Mouse (Mus musculus): ENCODE data around the gene Afap1l2. TPM values are rescaled to one million over a fixed set of nuclear protein-coding genes. Genes with fewer than 3 reads are reported as not detected.

Gene Afap1l2
- polyA plus RNA-seq (2017; shearing (Covaris generic)), result not detected

- ATAC-seq, result no peak
Observed at GRCm38 (mm10) chr19:57007781-57008710, at the start of gene Afap1l2. Afap1l2 (minus strand) TSS chr19:57008228.

- ATAC-seq, result no peak
Observed at GRCm38 (mm10) chr19:57057568-57057967, 49.5 kb upstream of the Afap1l2 start.

- peak; percentile 47 for ATAC-seq
Observed at GRCm38 (mm10) chr19:57055215-57056120, 47.4 kb upstream of the Afap1l2 start.

DNA sequence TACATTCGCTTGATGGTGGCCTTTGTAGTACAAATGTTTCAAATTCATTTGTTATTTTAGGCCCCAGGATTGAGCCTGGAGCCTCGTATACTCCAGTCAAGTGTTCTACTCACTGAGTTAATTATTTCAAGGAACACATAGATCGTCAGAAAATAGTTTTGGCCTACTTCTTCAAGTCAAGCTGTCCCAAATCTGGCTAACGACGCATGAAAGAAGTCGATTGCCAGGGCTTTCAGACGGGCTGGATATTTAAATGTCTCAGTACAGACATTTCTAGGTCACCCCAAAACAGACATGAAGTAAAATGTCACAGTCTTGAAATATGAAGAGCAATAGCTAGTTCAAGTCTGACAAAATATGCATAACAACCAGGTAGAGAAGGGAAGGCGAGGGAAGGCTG lies 44.9 kb upstream of the Afap1l2 start:
- no peak for ATAC-seq

DNA sequence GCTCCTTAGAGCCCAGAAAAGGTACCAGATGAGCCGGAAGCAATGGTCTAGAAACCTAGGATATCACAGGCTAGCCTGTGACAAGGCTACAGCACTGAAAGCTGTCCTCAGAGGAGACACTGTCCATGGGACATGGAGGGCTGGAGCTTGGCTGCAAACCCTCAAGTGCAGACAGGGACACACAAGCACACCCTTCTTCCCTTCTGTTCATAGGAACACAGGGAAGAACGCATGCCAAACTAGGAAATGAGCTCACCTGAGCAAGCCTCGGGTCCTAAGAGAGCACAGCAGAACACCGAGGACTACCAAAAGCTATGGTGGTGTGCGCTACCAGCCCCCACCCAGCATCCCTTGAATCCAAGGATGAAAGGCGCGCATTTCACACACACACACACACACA lies 44.0 kb upstream of the Afap1l2 start:
- ATAC-seq, result no peak

GRCm38 (mm10) chr19:57049592-57050090 lies 41.6 kb upstream of the Afap1l2 start:
- no peak for ATAC-seq

DNA sequence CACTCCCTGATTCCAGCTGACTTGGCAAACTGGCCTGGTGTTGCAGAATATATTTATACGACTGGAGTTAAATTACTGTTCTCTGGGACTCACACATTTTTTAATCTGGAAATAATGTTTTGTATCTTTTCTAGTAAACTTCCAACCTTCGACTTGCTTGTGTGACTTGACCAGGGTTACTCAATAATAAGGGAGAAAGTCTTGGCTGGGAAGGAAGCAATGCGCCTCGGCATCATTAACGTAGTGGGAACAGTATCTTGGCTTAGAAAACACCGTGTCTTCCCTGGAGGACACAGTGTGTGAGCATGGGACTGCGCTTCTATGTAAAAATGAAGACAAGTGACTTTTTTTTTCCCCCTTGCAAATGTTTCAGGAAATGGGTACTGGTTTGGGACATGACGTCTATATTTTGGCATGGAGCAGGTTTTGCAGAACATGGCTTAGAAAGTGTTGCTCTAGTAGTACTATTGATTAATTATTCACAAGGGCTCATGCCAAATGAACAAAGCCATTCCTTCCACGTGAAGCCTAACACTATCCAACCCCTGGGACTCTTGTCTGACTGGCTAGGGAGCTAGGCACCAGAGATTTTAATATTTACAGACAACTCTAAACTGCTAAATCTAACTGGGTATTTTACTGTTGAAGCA lies 39.8 kb upstream of the Afap1l2 start:
- ATAC-seq, result no peak

DNA sequence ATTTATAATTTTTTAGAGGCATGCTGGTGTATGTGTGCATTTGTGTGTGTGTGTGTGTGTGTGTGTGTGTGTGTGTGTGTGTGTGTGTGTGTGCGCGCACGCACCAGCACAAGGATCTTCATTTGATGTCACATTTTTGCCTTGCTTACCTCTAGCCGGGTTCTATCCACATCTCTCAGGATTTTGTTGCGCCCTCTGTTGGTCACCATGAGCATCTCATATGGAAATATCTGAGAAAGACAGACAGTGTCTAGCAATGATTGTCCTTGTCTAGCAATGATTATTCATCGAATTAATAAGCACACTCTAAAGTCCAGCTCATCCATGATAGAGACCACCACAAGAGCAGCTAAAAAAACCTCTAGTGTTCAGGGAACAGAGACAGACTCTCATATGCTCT lies 31.2 kb upstream of the Afap1l2 start:
- peak; percentile 29 for ATAC-seq

GRCm38 (mm10) chr19:57036860-57037259 lies 28.8 kb upstream of the Afap1l2 start:
- ATAC-seq, result peak; percentile 25

DNA sequence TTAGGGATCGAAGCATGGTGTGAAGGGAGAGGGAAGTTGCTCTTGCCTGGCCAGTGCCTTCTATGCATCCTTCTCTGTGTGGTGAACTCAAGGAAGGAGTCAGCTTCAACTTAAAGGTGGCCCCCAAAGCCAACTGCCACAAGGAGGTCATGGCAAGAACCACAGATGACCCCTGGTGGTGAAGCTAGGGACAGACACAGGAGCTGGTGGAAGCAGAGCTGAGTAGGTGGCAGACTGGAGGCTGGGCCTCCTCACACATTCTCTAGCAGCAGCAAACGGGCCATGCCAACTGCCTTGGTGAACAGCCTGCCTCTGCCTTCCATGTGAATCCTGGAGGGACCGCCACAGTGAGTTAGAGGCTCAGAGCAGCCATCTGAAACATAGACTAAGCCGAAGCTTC lies 23.6 kb upstream of the Afap1l2 start:
- peak; percentile 61 for ATAC-seq

- ATAC-seq, result no peak
Observed at GRCm38 (mm10) chr19:57029461-57029860, 21.4 kb upstream of the Afap1l2 start.

- ATAC-seq, result no peak
Observed at GRCm38 (mm10) chr19:57028327-57029179, 20.5 kb upstream of the Afap1l2 start.

DNA sequence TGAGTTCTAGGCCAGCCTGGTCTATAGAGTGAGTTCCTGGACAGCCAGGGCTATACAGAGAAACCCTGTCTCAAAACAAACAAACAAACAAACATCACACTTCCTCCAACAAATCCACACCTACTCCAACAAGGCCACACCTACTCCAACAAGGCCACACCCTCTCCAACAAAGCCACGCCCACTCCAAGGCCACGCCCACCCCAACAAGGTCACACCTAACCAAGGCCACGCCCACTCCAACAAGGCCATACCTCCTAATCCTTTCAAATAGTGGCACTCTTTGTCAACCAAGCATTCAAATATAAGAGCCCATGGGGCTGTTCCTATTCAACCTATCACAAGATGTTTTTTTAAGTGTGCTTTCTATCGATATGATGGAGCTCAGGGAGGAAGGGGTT lies 18.5 kb upstream of the Afap1l2 start:
- no peak for ATAC-seq

- no peak for ATAC-seq
Observed at GRCm38 (mm10) chr19:57017785-57018179, 9.8 kb upstream of the Afap1l2 start.

DNA sequence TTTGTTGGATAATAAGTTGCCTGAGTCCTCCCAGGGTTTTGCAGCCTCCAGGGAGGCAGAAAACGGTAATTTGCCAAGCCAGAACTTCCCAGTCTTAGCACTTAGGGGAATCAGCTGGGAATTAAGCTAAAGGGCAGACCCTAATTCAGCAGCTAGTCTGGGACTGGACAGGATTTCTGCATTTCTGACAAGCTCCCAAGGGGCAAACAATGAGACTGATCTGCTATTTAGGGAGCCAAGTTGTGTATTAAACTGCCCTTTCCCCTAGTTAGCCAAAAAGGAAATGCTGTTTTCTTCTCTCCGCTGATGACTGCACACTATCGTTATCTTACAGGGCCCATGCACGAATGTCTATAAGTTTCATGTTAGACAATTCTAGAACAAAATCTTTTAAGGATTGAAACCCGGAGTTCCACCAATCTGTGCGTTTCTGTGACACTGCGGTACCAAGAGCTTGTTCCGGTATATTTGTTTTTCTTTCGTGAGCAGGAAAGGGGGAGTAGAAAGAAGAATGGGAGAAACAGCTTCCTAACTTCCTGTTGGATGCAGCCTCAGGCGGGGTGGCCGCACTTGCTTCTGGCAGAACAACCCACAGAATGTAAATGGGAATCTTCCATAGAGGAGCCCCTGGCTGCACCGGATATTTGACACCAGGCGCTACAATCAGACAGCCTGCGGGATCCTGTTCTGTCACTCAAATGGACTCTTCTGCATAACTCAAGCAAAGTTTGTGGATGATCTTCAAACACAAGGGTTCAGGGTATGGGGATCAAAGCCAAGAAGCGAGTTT lies 9.2 kb upstream of the Afap1l2 start:
- no peak for ATAC-seq

DNA sequence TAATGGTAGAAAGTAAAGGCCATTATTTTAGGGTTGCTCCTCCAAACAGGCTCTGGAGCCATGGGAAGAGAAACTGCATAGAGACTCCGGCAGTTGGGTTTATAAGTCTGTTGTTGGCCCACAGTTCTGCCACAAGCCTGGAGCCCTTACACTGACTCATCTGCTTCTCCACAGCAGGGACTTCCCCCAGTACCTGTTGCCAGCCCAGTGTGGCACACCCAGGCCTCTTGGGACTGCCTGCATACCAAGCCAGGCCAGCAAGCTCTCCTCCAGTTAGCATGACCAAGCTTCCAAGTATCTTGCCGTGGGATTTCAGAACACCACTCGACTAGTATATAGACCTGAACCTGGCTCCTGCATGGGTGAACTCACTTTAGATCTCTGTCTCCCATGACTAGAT lies 6.8 kb upstream of the Afap1l2 start:
- no peak for ATAC-seq

DNA sequence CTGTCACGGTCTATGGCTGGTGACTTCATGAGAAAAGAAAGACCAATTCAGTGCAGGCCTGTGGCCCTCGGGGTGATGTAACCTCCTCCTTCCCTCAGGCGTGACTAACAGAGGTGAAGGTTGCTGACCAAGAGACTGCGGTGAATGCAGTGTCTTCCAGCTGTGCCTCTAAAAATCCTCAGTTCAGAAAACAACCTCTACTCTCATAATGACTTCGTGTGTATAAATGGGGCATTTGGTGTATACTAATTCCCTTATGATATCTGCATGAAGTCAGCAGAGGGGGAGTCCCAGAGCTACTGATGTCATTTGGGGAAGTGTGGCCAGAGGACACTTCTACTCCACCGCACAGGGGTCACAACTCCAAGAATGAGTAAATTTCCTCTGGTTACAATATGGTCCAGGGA lies 5.2 kb upstream of the Afap1l2 start:
- no peak for ATAC-seq

DNA sequence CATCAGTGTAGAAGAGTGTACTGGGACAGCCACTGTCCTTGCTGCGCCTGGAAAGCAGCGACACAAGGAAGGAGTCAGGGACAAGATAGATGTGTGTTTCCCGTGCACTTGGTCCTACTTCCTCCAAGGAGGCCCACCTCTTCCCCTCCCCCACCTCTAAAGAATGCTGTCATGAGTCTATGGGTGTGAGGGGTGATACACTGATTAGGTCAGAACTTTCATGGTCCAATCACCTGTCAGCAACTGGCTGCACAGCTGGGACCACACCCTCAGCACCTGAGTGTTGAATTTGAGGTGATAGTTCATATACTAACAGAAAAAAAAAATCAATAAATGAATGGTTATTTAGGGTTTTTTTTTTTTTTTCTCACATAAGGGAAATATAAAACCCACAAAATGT lies 4.0 kb upstream of the Afap1l2 start:
- no peak for ATAC-seq

- no peak for ATAC-seq
Observed at GRCm38 (mm10) chr19:57010064-57010463, 2.0 kb upstream of the Afap1l2 start.

DNA sequence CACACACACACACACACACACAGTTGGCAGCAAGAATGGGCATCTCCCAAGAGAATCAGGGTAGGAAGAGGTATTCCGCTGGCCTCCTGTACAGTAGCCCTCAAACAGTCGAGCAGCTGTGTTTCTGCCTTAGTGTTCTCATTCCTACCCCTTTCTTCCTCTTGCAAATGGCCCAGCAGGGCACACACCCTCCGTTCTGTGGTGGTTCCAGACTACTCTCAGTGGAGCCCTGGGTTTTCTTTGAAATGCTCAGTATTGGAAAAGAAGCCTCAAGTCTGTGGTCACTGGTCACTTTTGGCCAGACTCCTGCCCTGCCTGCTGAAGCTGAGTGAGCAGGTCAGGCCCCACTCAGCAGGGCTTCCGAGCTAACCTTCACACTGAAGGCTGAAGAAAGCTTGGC lies 1.6 kb upstream of the Afap1l2 start:
- ATAC-seq, result no peak

DNA sequence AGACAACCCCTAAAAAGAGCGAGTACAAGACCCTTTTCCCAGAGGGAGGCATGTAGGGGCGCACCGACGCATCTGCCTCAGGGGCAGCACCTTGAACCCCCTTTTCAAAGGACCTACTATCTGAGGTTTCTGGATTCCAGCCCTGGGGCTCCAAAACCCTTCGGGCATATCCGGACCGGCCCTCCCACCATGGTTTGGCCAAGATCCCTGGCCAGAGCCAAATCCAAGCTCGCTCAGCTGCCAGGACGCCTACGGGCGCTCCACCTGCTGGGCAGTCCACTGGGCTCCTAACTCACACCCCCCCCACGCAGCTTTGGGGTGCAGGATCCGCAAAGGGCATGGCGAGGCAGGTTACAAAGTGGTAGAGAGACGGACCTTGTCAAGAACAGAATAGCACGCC lies 737 bp downstream of the Afap1l2 start:
- no peak for ATAC-seq

All from activated CD4-positive, CD25-positive, alpha-beta regulatory T cell, adult 4 months (primary cell).